Mouse (Mus musculus) G1E (cell line): ENCODE measurements at regions not wholly inside any gene's neighbourhood (a gene's known extent, or its start where the extent isn't known, plus 50 kb on each side); places are given as distances from the start of the nearest gene placed in this dataset.

Experiments used
- CTCF ChIP-seq: IDR thresholded peaks from 2 replicates; pipeline ENCODE4 v1.5.1; 2012; ENCODE audit warnings: low read depth, low read length, inconsistent platforms, mixed read lengths
- GATA2 ChIP-seq: IDR thresholded peaks from 2 replicates; pipeline ENCODE4 v1.6.1; 2012; ENCODE audit warnings: low read depth, low read length, inconsistent platforms, borderline replicate concordance
- POLR2AphosphoS5 ChIP-seq: IDR thresholded peaks from 2 replicates; pipeline ENCODE4 v1.6.1; 2012; ENCODE audit warnings: low read depth, low read length, inconsistent platforms; ENCODE audit not compliant: insufficient replicate concordance
- TAL1 ChIP-seq: conservative IDR thresholded peaks from 2 replicates; pipeline ENCODE4 v1.6.1; 2012; ENCODE audit warnings: low read depth, low read length, inconsistent platforms, mixed read lengths

DNA sequence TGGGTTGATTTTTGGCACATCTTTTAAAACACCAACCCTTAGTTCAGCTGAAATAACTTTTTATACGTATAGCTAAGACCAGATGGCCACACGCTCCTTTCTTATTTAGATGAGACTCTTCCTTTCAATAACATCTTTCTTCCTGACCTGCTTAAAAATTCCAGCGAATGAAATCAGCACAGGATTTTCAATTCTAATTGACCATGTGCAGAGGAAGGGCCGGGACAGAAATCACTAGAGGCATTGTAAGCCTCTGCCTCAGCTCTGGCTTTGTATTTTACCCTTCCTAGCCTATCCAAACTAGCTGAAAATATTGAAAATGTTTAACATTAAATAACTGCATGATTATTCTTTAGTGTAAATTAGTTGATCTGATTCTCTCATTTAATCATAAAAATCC, 272.2 kb downstream of the Ptprc start:
- TF ChIP-seq CTCF (no peak), GATA2 (no peak), TAL1 (no peak), POLR2AphosphoS5 (no peak)
